Mouse (Mus musculus) brain, embryonic 14.5 days (tissue): ENCODE measurements around the gene Klf3.

Experiments
- CTCF ChIP-seq: fragments of 200-500 bp; IDR thresholded peaks from 2 replicates; pipeline ENCODE4 v1.5.1; 2012; ENCODE audit warnings: inconsistent platforms, mild to moderate bottlenecking, moderate library complexity, borderline replicate concordance; ENCODE audit not compliant: insufficient read depth, insufficient read length; ENCODE audit errors: extremely low read depth
- POLR2A ChIP-seq: fragments of 200-500 bp; IDR thresholded peaks from 2 replicates; pipeline ENCODE4 v1.6.1; 2012; ENCODE audit warnings: mild to moderate bottlenecking, inconsistent platforms, borderline replicate concordance; ENCODE audit not compliant: poor library complexity, insufficient read depth, insufficient read length, severe bottlenecking; ENCODE audit errors: extremely low read depth

DNA sequence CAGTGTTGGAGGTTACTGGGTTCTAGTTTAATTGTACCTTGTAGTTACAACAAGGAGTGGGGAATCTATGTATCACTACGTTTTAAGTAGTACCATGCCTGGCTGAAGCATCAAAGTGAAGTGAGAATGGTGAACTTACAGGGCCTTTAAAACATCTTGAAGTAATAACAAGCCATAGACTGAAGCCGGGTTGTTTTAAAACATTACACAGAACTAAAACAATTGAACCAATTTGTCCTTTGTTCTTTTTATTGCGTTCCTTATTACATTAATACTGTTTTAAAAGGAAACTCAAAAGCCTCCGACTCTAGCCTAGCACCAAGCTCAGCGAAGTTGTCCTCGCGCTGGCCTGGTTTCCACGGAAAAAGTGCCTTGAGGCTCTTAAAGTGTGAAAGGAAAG is 1.0 kb upstream of the Klf3 start:
- TF ChIP-seq CTCF = no peak
- TF ChIP-seq POLR2A = no peak
